Mouse (Mus musculus) CH12.LX (cell line): ENCODE measurements around the gene Galnt9. TPM values are rescaled to one million over a fixed set of nuclear protein-coding genes. Genes with fewer than 3 reads are reported as not detected.

Experiments used
- DNase-seq: peaks from one replicate; pipeline ENCODE4 v3.0.0-alpha.2; 2013; ENCODE audit errors: extremely low read depth
- H3K27ac ChIP-seq: 2 replicates; pipeline ENCODE4 v1.5.1; 2012; ENCODE audit warnings: low read depth, mild to moderate bottlenecking, control low read depth, moderate library complexity; ENCODE audit not compliant: insufficient read depth
- H3K27me3 ChIP-seq: replicated peaks from 2 replicates; pipeline ENCODE3; 2012; ENCODE audit warnings: inconsistent platforms
- H3K36me3 ChIP-seq, 2 experiments: replicated peaks in 1 of 2; 2 replicates each; pipeline versions ENCODE3 to v1.6.1; 2012; ENCODE audit warnings: inconsistent platforms in 1 of 2, low read length in 1 of 2, mild to moderate bottlenecking in 1 of 2, mixed read lengths in 1 of 2, moderate library complexity in 1 of 2; ENCODE audit not compliant: control insufficient read depth in 1 of 2, insufficient read depth in 1 of 2
- H3K4me1 ChIP-seq, 2 experiments: 2 replicates each; pipeline ENCODE4 v1.6.1; 2012; ENCODE audit warnings: inconsistent platforms in 1 of 2, moderate library complexity in 1 of 2; ENCODE audit not compliant: insufficient read depth in 2 of 2, control insufficient read depth in 1 of 2
- H3K4me2 ChIP-seq: 2 replicates; pipeline ENCODE4 v1.6.1; 2012; ENCODE audit warnings: low read depth, mild to moderate bottlenecking, control low read depth; ENCODE audit not compliant: poor library complexity, insufficient read depth, severe bottlenecking
- H3K4me3 ChIP-seq, 3 experiments: fragments of 150-350 bp in 1 of 3; sonication (generic) in 1 of 3; replicated peaks in 1 of 3; 2 replicates each; pipeline versions ENCODE3 to v1.5.1; 2011 to 2012; ENCODE audit warnings: low read depth in 2 of 3, low read length in 2 of 3, mild to moderate bottlenecking in 2 of 3, moderate library complexity in 2 of 3, control low read depth in 1 of 3, improper control_type of control experiment in 1 of 3, inconsistent platforms in 1 of 3, mixed read lengths in 1 of 3; ENCODE audit not compliant: poor library complexity in 1 of 3
- H3K79me2 ChIP-seq: replicated peaks from 2 replicates; pipeline ENCODE4 v1.6.1; 2012; ENCODE audit warnings: mild to moderate bottlenecking, moderate library complexity; ENCODE audit not compliant: control insufficient read depth, poor library complexity, insufficient read depth, severe bottlenecking; ENCODE audit errors: extremely low read depth
- H3K9ac ChIP-seq: 2 replicates; pipeline ENCODE4 v1.6.1; 2012; ENCODE audit warnings: low read depth, mild to moderate bottlenecking, control low read depth, moderate library complexity; ENCODE audit not compliant: insufficient read depth
- H3K9me3 ChIP-seq: replicated peaks from 2 replicates; pipeline ENCODE3; 2012; ENCODE audit warnings: low read length, inconsistent platforms, mixed read lengths
- BHLHE40 ChIP-seq: IDR thresholded peaks from 2 replicates; pipeline ENCODE4 v1.6.1; 2011; ENCODE audit warnings: mild to moderate bottlenecking, low read depth, low read length, improper control_type of control experiment
- CTCF ChIP-seq, 2 experiments: IDR thresholded peaks in 1 of 2; conservative IDR thresholded peaks in 1 of 2; 2 replicates each; pipeline ENCODE4 v1.5.1; 2011 to 2012; ENCODE audit warnings: low read depth in 2 of 2, low read length in 2 of 2, improper control_type of control experiment in 1 of 2, inconsistent platforms in 1 of 2, mild to moderate bottlenecking in 1 of 2, moderate library complexity in 1 of 2
- E2F4 ChIP-seq: IDR thresholded peaks from 2 replicates; pipeline ENCODE4 v1.6.1; 2011; ENCODE audit warnings: low read depth, low read length, improper control_type of control experiment; ENCODE audit not compliant: insufficient replicate concordance
- ELF1 ChIP-seq: IDR thresholded peaks from 2 replicates; pipeline ENCODE4 v1.6.1; 2014; ENCODE audit warnings: low read depth, mild to moderate bottlenecking, inconsistent platforms, low read length, improper control_type of control experiment
- EP300 ChIP-seq: IDR thresholded peaks from 2 replicates; pipeline ENCODE4 v1.6.1; 2011; ENCODE audit warnings: low read length, improper control_type of control experiment
- ETS1 ChIP-seq: conservative IDR thresholded peaks from 2 replicates; pipeline ENCODE4 v1.6.1; 2012; ENCODE audit warnings: low read depth, mild to moderate bottlenecking, inconsistent platforms, low read length, improper control_type of control experiment, moderate library complexity
- GABPA ChIP-seq: IDR thresholded peaks from 2 replicates; pipeline ENCODE4 v1.6.1; 2012; ENCODE audit warnings: low read depth, low read length, improper control_type of control experiment, inconsistent platforms; ENCODE audit not compliant: insufficient replicate concordance
- IRF4 ChIP-seq: IDR thresholded peaks from 2 replicates; pipeline ENCODE4 v1.6.1; 2014; ENCODE audit warnings: low read depth, mild to moderate bottlenecking, inconsistent platforms, low read length, improper control_type of control experiment
- JUND ChIP-seq: conservative IDR thresholded peaks from 2 replicates; pipeline ENCODE4 v1.6.1; 2011; ENCODE audit warnings: low read depth, low read length, improper control_type of control experiment
- MAX ChIP-seq: IDR thresholded peaks from 2 replicates; pipeline ENCODE4 v1.6.1; 2011; ENCODE audit warnings: low read length, improper control_type of control experiment
- MAZ ChIP-seq: IDR thresholded peaks from 2 replicates; pipeline ENCODE4 v1.6.1; 2012; ENCODE audit warnings: low read depth, mild to moderate bottlenecking, inconsistent platforms, low read length, improper control_type of control experiment, moderate library complexity
- MEF2A ChIP-seq: IDR thresholded peaks from 2 replicates; pipeline ENCODE4 v1.6.1; 2014; ENCODE audit warnings: low read depth, mild to moderate bottlenecking, inconsistent platforms, low read length, improper control_type of control experiment, borderline replicate concordance
- MXI1 ChIP-seq: IDR thresholded peaks from 2 replicates; pipeline ENCODE4 v1.6.1; 2011; ENCODE audit warnings: mild to moderate bottlenecking, low read depth, low read length, improper control_type of control experiment
- NELFE ChIP-seq: IDR thresholded peaks from 2 replicates; pipeline ENCODE4 v1.6.1; 2011; ENCODE audit warnings: low read depth, low read length, improper control_type of control experiment
- PAX5 ChIP-seq: IDR thresholded peaks from 2 replicates; pipeline ENCODE4 v1.6.1; 2012; ENCODE audit warnings: low read length, inconsistent platforms, mixed read lengths
- POLR2AphosphoS2 ChIP-seq: IDR thresholded peaks from 2 replicates; pipeline ENCODE4 v1.6.1; 2011; ENCODE audit warnings: low read depth, low read length, improper control_type of control experiment
- RAD21 ChIP-seq: IDR thresholded peaks from 2 replicates; pipeline ENCODE4 v1.6.1; 2011; ENCODE audit warnings: low read depth, mild to moderate bottlenecking, low read length, improper control_type of control experiment, moderate library complexity
- RCOR1 ChIP-seq: conservative IDR thresholded peaks from 2 replicates; pipeline ENCODE4 v1.6.1; 2012; ENCODE audit warnings: low read depth, mild to moderate bottlenecking, inconsistent platforms, low read length, improper control_type of control experiment
- SMC3 ChIP-seq: IDR thresholded peaks from 2 replicates; pipeline ENCODE4 v1.6.1; 2011; ENCODE audit warnings: low read depth, low read length, improper control_type of control experiment
- TBP ChIP-seq: conservative IDR thresholded peaks from 2 replicates; pipeline ENCODE4 v1.6.1; 2011; ENCODE audit warnings: low read depth, low read length, improper control_type of control experiment
- TCF12 ChIP-seq: IDR thresholded peaks from 2 replicates; pipeline ENCODE4 v1.6.1; 2014; ENCODE audit warnings: low read depth, mild to moderate bottlenecking, inconsistent platforms, low read length, improper control_type of control experiment
- UBTF ChIP-seq: IDR thresholded peaks from 2 replicates; pipeline ENCODE4 v1.6.1; 2012; ENCODE audit warnings: low read depth, mild to moderate bottlenecking, inconsistent platforms, low read length, improper control_type of control experiment, moderate library complexity
- USF1 ChIP-seq: IDR thresholded peaks from 2 replicates; pipeline ENCODE4 v1.6.1; 2014; ENCODE audit warnings: low read depth, mild to moderate bottlenecking, inconsistent platforms, low read length, improper control_type of control experiment
- ZMIZ1 ChIP-seq: IDR thresholded peaks from 2 replicates; pipeline ENCODE4 v1.6.1; 2012; ENCODE audit warnings: low read depth, mild to moderate bottlenecking, inconsistent platforms, low read length, improper control_type of control experiment
- ZNF384 ChIP-seq: IDR thresholded peaks from 2 replicates; pipeline ENCODE4 v1.6.1; 2012; ENCODE audit warnings: low read depth, low read length, improper control_type of control experiment, inconsistent platforms
- dilution Hi-C: fragments of 300-500 bp; cut with MboI; formaldehyde crosslinking; loops from 2 replicates; pipeline ENCODE4 v1.14.3; 2020; ENCODE audit warnings: low sequenced_read_pairs; ENCODE audit not compliant: extremely low pct_unique_long_range_greater_than_20kb, extremely low pct_ligation_motif_present
- in situ Hi-C: fragments of 300-500 bp; cut with MboI; formaldehyde crosslinking; loops from 3 replicates; pipeline ENCODE4 v1.14.3; 2019; ENCODE audit warnings: low sequenced_read_pairs, low pct_ligation_motif_present, low pct_unique_long_range_greater_than_20kb, mixed read lengths
- polyA plus RNA-seq: library from polyadenylated mRNA; unstranded; fragments of >175 nt; gene quantifications from 2 replicates; pipeline ENCODE4 v1.2.1, GENCODE M21; 2012; ENCODE audit warnings: low read depth; ENCODE audit not compliant: insufficient read length
- total RNA-seq, 2 experiments: library from RNA; depleted of rRNA; stranded (reverse); fragments of 300-350 nt in 1 of 2; fragments of >200 nt in 1 of 2; gene quantifications; 2 replicates each; pipeline ENCODE4 v1.2.3; 2012 to 2014

The Galnt9 gene
- total and polyA plus RNA-seq, 3 experiments: not detected

DNA sequence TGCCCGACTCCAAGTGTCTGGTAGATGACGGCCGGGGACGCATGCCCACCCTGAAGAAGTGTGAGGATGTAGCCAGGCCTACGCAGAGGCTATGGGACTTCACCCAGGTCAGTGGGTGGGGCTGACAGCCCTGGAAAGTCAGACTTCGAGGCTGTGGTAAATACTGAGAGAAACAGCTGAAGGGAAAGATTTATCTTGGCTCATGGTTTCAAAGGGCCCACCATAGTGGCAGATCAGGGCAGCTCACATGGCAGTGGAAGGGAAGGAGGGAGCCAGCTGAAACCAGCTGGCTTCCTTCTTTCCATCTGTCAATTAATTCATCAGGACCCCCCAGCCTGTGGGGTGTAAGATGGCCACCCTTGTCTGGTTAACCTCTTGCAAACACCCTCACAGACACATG is 75.1 kb downstream of the Galnt9 start:
- no peaks in the 10 kb centered on the region for H3K79me2 ChIP-seq
- H3K36me3 ChIP-seq: no peaks in the 10 kb centered on the region
- H3K27ac ChIP-seq: no peak overlapping the region
- H3K9me3 ChIP-seq: no peaks in the 10 kb centered on the region
- H3K27me3 ChIP-seq: peaks cover 38% of the 10 kb centered on the region
- no peak overlapping the region for H3K4me2 ChIP-seq
- H3K9ac ChIP-seq: no peak overlapping the region
- DNase-seq: no peak
- dilution Hi-C loops: no loop called here
- H3K4me1 ChIP-seq: no peaks in the 10 kb centered on the region
- TF ChIP-seq BHLHE40 (no peak), PAX5 (no peak), CTCF (conservative IDR thresholded peaks at IDR 0.05 in 1 of 2, IDR thresholded peaks at IDR 0.05 in 1 of 2; ENCODE audit: low read depth in 2 of 2, low read length in 2 of 2) (no peak), ZNF384 (no peak), SMC3 (no peak), MAZ (no peak), USF1 (no peak), MAX (no peak), GABPA (no peak), ZMIZ1 (no peak), MEF2A (no peak), RCOR1 (no peak), E2F4 (no peak), NELFE (no peak)
- no peak overlapping the region for H3K4me3 ChIP-seq
- in situ Hi-C loops: loop anchor here (5.0 kb wide), 1 partner anchor 117 kb away; no protein-coding TSS in a partner anchor

DNA sequence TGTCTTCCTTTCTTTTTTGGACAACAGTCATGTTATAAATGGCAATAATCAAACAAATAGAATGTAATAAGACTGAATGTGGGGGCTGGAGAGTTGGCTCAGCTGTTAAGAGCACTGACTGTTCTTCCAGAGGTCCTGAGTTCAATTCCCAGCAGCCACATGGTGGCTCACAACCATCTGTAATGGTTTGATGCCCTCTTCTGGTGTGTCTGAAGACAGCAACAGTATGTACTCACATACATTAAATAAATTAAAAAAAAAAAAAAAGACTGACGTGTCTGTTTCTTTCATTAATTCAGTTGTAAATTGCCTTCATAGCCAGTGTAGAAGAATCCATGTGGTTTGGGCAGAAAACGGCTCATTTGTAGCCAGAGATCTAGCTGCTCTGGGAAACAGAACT is 80.2 kb downstream of the Galnt9 start:
- Histone ChIP-seq H3K4me2 (no peak overlapping the region), H3K9me3 (no peaks in the 10 kb centered on the region), H3K9ac (no peak overlapping the region), H3K4me1 (no peaks in the 10 kb centered on the region), H3K27ac (no peak overlapping the region), H3K27me3 (peaks cover 44% of the 10 kb centered on the region), H3K79me2 (no peaks in the 10 kb centered on the region), H3K4me3 (no peak overlapping the region), H3K36me3 (no peaks in the 10 kb centered on the region)
- in situ Hi-C loops (no loop called here), dilution Hi-C loops (no loop called here)
- TF ChIP-seq RCOR1: no peak
- no peak for TF ChIP-seq RAD21
- TF ChIP-seq POLR2AphosphoS2: no peak
- no peak for TF ChIP-seq CTCF (conservative IDR thresholded peaks at IDR 0.05 in 1 of 2, IDR thresholded peaks at IDR 0.05 in 1 of 2; ENCODE audit: low read depth in 2 of 2, low read length in 2 of 2)
- no peak for TF ChIP-seq MEF2A
- TF ChIP-seq MXI1: no peak
- no peak for TF ChIP-seq ELF1
- TF ChIP-seq IRF4: no peak
- no peak for TF ChIP-seq EP300
- no peak for TF ChIP-seq ETS1
- TF ChIP-seq MAZ: no peak
- TF ChIP-seq PAX5: no peak
- TF ChIP-seq TCF12: no peak
- no peak for TF ChIP-seq JUND
- no peak for TF ChIP-seq E2F4
- TF ChIP-seq TBP: no peak
- no peak for TF ChIP-seq NELFE
- TF ChIP-seq ZNF384: no peak
- TF ChIP-seq UBTF: no peak
- no peak for DNase-seq
